ENCODE assay signal across 23 mouse cellular contexts in genomic region chr9:97524861-97525260, GRCm38 (mm10).
DNase-seq lines count a peak whose midpoint lies in the region; ATAC-seq and TF ChIP-seq lines count a peak whose summit lies in the region.
"Had no signal": no experiment of that assay in that cellular context is flagged by ENCODE, and none has a peak within 500 bp of the region (broad histone marks: within the 10 kb centered on the region; RNA-seq: fewer than 3 reads in every experiment).

No protein-coding gene starts in this region.

- peak overlapping the region; percentile 40; the same call in 1 of the 2 replicates for H3K27ac ChIP-seq in forebrain, postnatal 0 days (ENCODE audit: low read depth, low read length)
- no peak overlapping the region for H3K27ac ChIP-seq in forebrain, embryonic 13.5 days
- H3K27ac ChIP-seq: heart, embryonic 15.5 days; hindbrain, postnatal 0 days; limb, embryonic 15.5 days; liver, embryonic 15.5 days; macrophage; midbrain, embryonic 10.5 days had no signal

- WGBS in forebrain, postnatal 0 days, result 58% methylated on average over 3 of the region's 3 CpGs
- WGBS in forebrain, embryonic 13.5 days, result 81% methylated on average over 3 of the region's 3 CpGs

- no peak overlapping the region for H3K4me3 ChIP-seq in forebrain, postnatal 0 days (ENCODE audit: low read depth, low read length)
- no peak overlapping the region for H3K4me3 ChIP-seq in forebrain, embryonic 13.5 days
- H3K4me3 ChIP-seq: heart, embryonic 15.5 days; limb, embryonic 15.5 days; liver, embryonic 15.5 days; midbrain, embryonic 10.5 days had no signal

- TF ChIP-seq CTCF in forebrain, postnatal 0 days (IDR thresholded peaks at IDR 0.05; ENCODE audit: low read depth), result no peak

- H3K9me3 ChIP-seq in forebrain, postnatal 0 days (ENCODE audit: low read length), result no peaks in the 10 kb centered on the region
- no peaks in the 10 kb centered on the region for H3K9me3 ChIP-seq in forebrain, embryonic 13.5 days (replicated peaks)
- H3K9me3 ChIP-seq: heart, embryonic 15.5 days; limb, embryonic 15.5 days; liver, embryonic 15.5 days; midbrain, embryonic 10.5 days had no signal

- ATAC-seq in forebrain, postnatal 0 days, result peak; percentile 40
- ATAC-seq in forebrain, embryonic 13.5 days, result no peak
- ATAC-seq in erythroblast, adult 5-6 weeks (replicated peaks; ENCODE audit: low FRiP score, poor library complexity, severe bottlenecking), result no peak
- ATAC-seq: forebrain, embryonic 14.5 days; hindbrain, postnatal 0 days had no signal

- H3K27me3 ChIP-seq in forebrain, postnatal 0 days (ENCODE audit: insufficient read depth, low read length), result no peaks in the 10 kb centered on the region
- H3K27me3 ChIP-seq in forebrain, embryonic 13.5 days, result no peaks in the 10 kb centered on the region
- H3K27me3 ChIP-seq: heart, embryonic 15.5 days; limb, embryonic 15.5 days; liver, embryonic 15.5 days had no signal

- H3K36me3 ChIP-seq in forebrain, postnatal 0 days (ENCODE audit: insufficient read depth), result no peaks in the 10 kb centered on the region
- no peaks in the 10 kb centered on the region for H3K36me3 ChIP-seq in forebrain, embryonic 13.5 days (ENCODE audit: poor library complexity, severe bottlenecking)
- H3K36me3 ChIP-seq: G1E; heart, embryonic 15.5 days; limb, embryonic 15.5 days; liver, embryonic 15.5 days; midbrain, embryonic 10.5 days had no signal

- H3K4me2 ChIP-seq in forebrain, postnatal 0 days (ENCODE audit: low read depth), result no peak overlapping the region
- no peak overlapping the region for H3K4me2 ChIP-seq in forebrain, embryonic 13.5 days
- H3K4me2 ChIP-seq: heart, embryonic 15.5 days; limb, embryonic 15.5 days; liver, embryonic 15.5 days had no signal

- intact Hi-C loops in left cerebral cortex, postnatal 4 days (cut with DNase I), result no loop called here
- intact Hi-C loops in left cerebral cortex, postnatal 14 days (cut with DNase I), result no loop called here

- peak; percentile 22 for DNase-seq in forebrain, postnatal 0 days
- peak; percentile 29 for DNase-seq in left cerebral cortex, adult 11 months (ENCODE audit: low spot score)
- DNase-seq in left cerebral cortex, postnatal 4 days, result no peak
- DNase-seq in left cerebral cortex, postnatal 14 days (ENCODE audit: low spot score in 2 of 2), result peak; percentile 27 to 33
- peak; percentile 26 to 32 for DNase-seq in right cerebral cortex, postnatal 36 days (ENCODE audit: low spot score in 2 of 2)
- DNase-seq in adrenal gland, adult (ENCODE audit: inconsistent age in 2 of 2, low spot score in 1 of 2), result no peak
- DNase-seq: adrenal gland, postnatal 25 days; cerebellum, adult 18-20 months; cerebellum, postnatal 36 days; gastrocnemius, postnatal 25 days; heart, postnatal 4 days; kidney, adult 11 months; thymus, postnatal 36 days had no signal

- no peak overlapping the region for H3K9ac ChIP-seq in forebrain, postnatal 0 days
- no peak overlapping the region for H3K9ac ChIP-seq in forebrain, embryonic 13.5 days
- H3K9ac ChIP-seq: heart, embryonic 15.5 days; limb, embryonic 15.5 days; liver, embryonic 15.5 days had no signal

- peaks cover 2% of the 10 kb centered on the region; the same call in 1 of the 2 replicates for H3K4me1 ChIP-seq in forebrain, postnatal 0 days (ENCODE audit: insufficient read depth)
- no peaks in the 10 kb centered on the region for H3K4me1 ChIP-seq in forebrain, embryonic 13.5 days
- H3K4me1 ChIP-seq: heart, embryonic 15.5 days; limb, embryonic 15.5 days; liver, embryonic 15.5 days had no signal

Comparison
In these comparisons a context has a peak if more than half of its experiments do, and no peak if none do; other contexts are left out.
1. DNase-seq: peak in forebrain, postnatal 0 days (single experiment), left cerebral cortex, adult 11 months (single experiment), left cerebral cortex, postnatal 14 days (2 of 2) and right cerebral cortex, postnatal 36 days (2 of 2); none in left cerebral cortex, postnatal 4 days (single experiment) and adrenal gland, adult (0 of 2).